Mouse (Mus musculus) kidney, postnatal 0 days (tissue): ENCODE results near the gene Tor4a. TPM values are rescaled to one million over a fixed set of nuclear protein-coding genes. Genes with fewer than 3 reads are reported as not detected.

Experiments
- ATAC-seq: fragments of 200-750 bp; cut with Nextera tagmentation; replicated peaks from 2 replicates; pipeline ENCODE4 v1.8.0; 2017; ENCODE audit warnings: low read depth, moderate number of reproducible peaks, moderate TSS enrichment, moderate library complexity; ENCODE audit not compliant: low FRiP score
- DNase-seq: peaks from one replicate; pipeline ENCODE4 v3.0.0-alpha.2; 2016; ENCODE audit warnings: low spot score
- H3K27ac ChIP-seq: fragments of 300-500 bp; sonication (generic); 2 replicates; pipeline ENCODE4 v1.5.1; 2014; ENCODE audit warnings: mild to moderate bottlenecking
- H3K27me3 ChIP-seq: fragments of 300-500 bp; sonication (generic); 2 replicates; pipeline ENCODE4 v1.6.1; 2014; ENCODE audit warnings: low read length, mixed read lengths; ENCODE audit not compliant: insufficient read depth
- H3K36me3 ChIP-seq: fragments of 300-500 bp; sonication (generic); 2 replicates; pipeline ENCODE4 v1.6.1; 2014; ENCODE audit warnings: low read length, mixed read lengths; ENCODE audit not compliant: insufficient read depth
- H3K4me1 ChIP-seq: fragments of 300-500 bp; sonication (generic); replicated peaks from 2 replicates; pipeline ENCODE4 v1.6.1; 2014; ENCODE audit warnings: antibody characterized with exemption, low read length, mixed read lengths; ENCODE audit not compliant: insufficient read depth
- H3K4me2 ChIP-seq: fragments of 300-500 bp; sonication (generic); 2 replicates; pipeline ENCODE4 v1.6.1; 2014; ENCODE audit warnings: mild to moderate bottlenecking, low read length, moderate library complexity, mixed read lengths
- H3K4me3 ChIP-seq: fragments of 300-500 bp; sonication (generic); replicated peaks from 2 replicates; pipeline ENCODE4 v1.5.1; 2014; ENCODE audit warnings: low read depth, low read length
- H3K9ac ChIP-seq: fragments of 300-500 bp; sonication (generic); 2 replicates; pipeline ENCODE4 v1.6.1; 2014; ENCODE audit warnings: low read depth, low read length
- H3K9me3 ChIP-seq: fragments of 300-500 bp; sonication (generic); replicated peaks from 2 replicates; pipeline ENCODE4 v1.6.1; 2016; ENCODE audit warnings: low read length, inconsistent platforms, mixed read lengths
- CTCF ChIP-seq: IDR thresholded peaks from 2 replicates; pipeline ENCODE4 v1.5.1; 2016; ENCODE audit warnings: antibody characterized with exemption, low read depth, mild to moderate bottlenecking, moderate library complexity
- WGBS: fragments of 180-500 bp; shearing (Covaris S2); extraction: QIAGEN DNeasy Blood & Tissue Kit; methylation state at CpG from one replicate; pipeline ENCODE4 v1.1.7; 2014; 5-methylcytosine and 5-hydroxymethylcytosine counted together
- polyA plus RNA-seq: library from polyadenylated mRNA; unstranded; fragments of >200 nt; fragmentation: Nextera tagmentation; extraction: Ambion mirVana; gene quantifications from 2 replicates; pipeline ENCODE4 v1.2.1, GENCODE M21; 2015

Gene Tor4a
- polyA plus RNA-seq, 1 experiment from 2014 or later: 10.8 TPM

- no peaks in the 10 kb centered on the region for H3K9me3 ChIP-seq
- no peak within 1 kb of the TSS for H3K4me2 ChIP-seq
- no peaks in the 10 kb centered on the region for H3K27me3 ChIP-seq
- ATAC-seq (no peak), DNase-seq (no peak)
- no peak within 1 kb of the TSS for H3K27ac ChIP-seq
- no peaks in the 10 kb centered on the region for H3K4me1 ChIP-seq
- no peak for TF ChIP-seq CTCF
- H3K4me3 ChIP-seq: no peak within 1 kb of the TSS
- H3K9ac ChIP-seq: no peak within 1 kb of the TSS
- H3K36me3 ChIP-seq: 0 out of 2 replicates have a peak, but pooled peaks cover 4% of the 10 kb centered on the region
Observed at GRCm38 (mm10) chr2:25218445-25218844, 21.8 kb upstream of the Tor4a start, which contains the start of gene Fam166a. Fam166a (plus strand) TSS chr2:25218745.

GRCm38 (mm10) chr2:25217666-25218065 lies 21.0 kb upstream of the Tor4a start:
- Histone ChIP-seq H3K4me3 (no peak overlapping the region), H3K9me3 (no peaks in the 10 kb centered on the region), H3K4me2 (no peak overlapping the region), H3K36me3 (0 out of 2 replicates have a peak, but pooled peaks cover 4% of the 10 kb centered on the region), H3K4me1 (no peaks in the 10 kb centered on the region), H3K27me3 (no peaks in the 10 kb centered on the region), H3K9ac (no peak overlapping the region), H3K27ac (no peak overlapping the region)
- no peak for ATAC-seq
- DNase-seq: no peak
- 56% methylated on average over 2 of the region's 2 CpGs for WGBS
- TF ChIP-seq CTCF: no peak

GRCm38 (mm10) chr2:25214444-25214843 lies 17.8 kb upstream of the Tor4a start, which contains the start of gene Stpg3:
Stpg3 (minus strand) TSS chr2:25214637.
- 0 out of 2 replicates have a peak, but pooled peaks have one; percentile 47 for ATAC-seq
- Histone ChIP-seq H3K27me3 (no peaks in the 10 kb centered on the region), H3K9me3 (no peaks in the 10 kb centered on the region), H3K9ac (no peak within 1 kb of the TSS), H3K4me2 (no peak within 1 kb of the TSS), H3K27ac (no peak within 1 kb of the TSS), H3K36me3 (no peaks in the 10 kb centered on the region), H3K4me3 (no peak within 1 kb of the TSS), H3K4me1 (peaks cover 10% of the 10 kb centered on the region)
- peak; percentile 13 for DNase-seq
- WGBS: 52% methylated on average over 3 of the region's 3 CpGs
- no peak for TF ChIP-seq CTCF

DNA sequence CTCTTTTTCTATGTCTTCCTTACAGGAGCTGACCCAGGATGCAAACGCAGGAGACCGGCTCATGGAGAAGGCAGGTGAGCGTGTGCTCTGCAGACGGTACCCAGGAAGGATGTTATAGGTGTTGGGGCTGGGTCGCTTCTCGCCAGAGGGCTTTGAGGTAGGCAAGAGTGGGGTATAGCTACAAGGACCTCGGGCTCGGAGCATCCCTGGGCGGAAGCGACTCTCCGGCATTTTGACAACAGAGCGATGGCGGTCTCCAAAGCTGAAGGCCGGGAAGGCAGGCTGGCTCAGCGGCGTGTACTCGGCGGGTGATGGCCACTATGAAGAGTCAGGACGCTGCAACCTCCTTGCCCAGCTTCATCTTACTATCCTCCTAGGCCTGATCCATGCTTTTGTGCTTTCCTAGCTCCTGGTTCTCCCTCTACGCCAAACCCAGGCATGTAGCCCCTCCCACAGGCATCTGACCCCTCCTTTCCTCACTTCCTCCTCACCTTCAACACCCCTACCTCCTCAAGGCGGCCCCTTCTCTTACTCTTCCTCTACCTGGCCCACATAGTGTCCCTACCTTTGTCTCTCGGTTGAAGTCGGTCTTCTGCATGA lies 16.7 kb upstream of the Tor4a start:
- H3K9me3 ChIP-seq: no peaks in the 10 kb centered on the region
- no peak for ATAC-seq

DNA sequence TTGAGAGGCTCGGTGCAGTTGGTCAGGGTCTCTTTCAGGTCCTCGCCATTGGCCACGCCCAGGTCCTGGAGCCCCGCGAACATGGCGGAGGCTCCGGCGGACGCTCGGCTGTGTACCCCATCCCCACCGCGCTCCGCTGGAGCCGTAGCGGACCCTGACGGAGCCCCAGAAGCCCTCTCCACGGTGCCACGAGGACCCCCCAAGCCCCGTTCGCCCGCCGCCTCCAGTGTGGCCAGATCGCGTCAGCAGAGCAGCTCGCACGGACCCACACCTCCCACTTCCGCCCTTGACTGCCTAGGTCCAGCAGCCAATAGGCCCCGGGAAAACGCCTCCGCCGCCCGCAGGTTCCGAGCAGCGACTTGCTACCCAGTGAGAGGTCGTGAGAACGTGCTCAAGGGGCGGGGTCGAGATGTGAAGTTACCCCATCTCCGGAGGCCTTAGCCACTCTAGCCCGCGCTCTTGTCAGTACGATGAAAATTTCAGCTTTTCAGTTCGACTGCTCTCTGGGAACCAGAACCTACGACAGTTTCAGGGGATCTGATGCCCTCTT lies 14.5 kb upstream of the Tor4a start, which contains the start of gene Nelfb:
Gene Nelfb, minus strand, starts transcription at position 369 of the 550 bp plus-strand sequence.
- ATAC-seq (peak; percentile 92), DNase-seq (peak; percentile 96)
- Histone ChIP-seq H3K27ac (peak within 1 kb of the TSS; percentile 90), H3K4me2 (peak within 1 kb of the TSS; percentile 81), H3K27me3 (no peaks in the 10 kb centered on the region), H3K9ac (peak within 1 kb of the TSS; percentile 93), H3K4me3 (peak within 1 kb of the TSS; percentile 99), H3K36me3 (peaks cover 12% of the 10 kb centered on the region; the same call in 1 of the 2 replicates), H3K4me1 (peaks cover 10% of the 10 kb centered on the region), H3K9me3 (no peaks in the 10 kb centered on the region)
- WGBS: under 1% methylated on average over 44 of the region's 44 CpGs
- 0 out of 2 replicates have a peak, but pooled peaks have one; percentile 4 for TF ChIP-seq CTCF

More for the DNA sequence above, 16.7 kb upstream of the Tor4a start:
- 67% methylated on average over 23 of the region's 23 CpGs for WGBS
- Histone ChIP-seq H3K27me3 (no peaks in the 10 kb centered on the region), H3K36me3 (0 out of 2 replicates have a peak, but pooled peaks cover under 1% of the 10 kb centered on the region), H3K4me3 (no peak overlapping the region), H3K9ac (no peak overlapping the region), H3K4me2 (no peak overlapping the region), H3K27ac (no peak overlapping the region), H3K4me1 (peaks cover 10% of the 10 kb centered on the region)
- no peak for TF ChIP-seq CTCF
- DNase-seq: no peak

- ATAC-seq (0 out of 2 replicates have a peak, but pooled peaks have one; percentile 2), DNase-seq (no peak)
- peak overlapping the region; percentile 93 for H3K9ac ChIP-seq
- H3K4me1 ChIP-seq: peaks cover 10% of the 10 kb centered on the region
- H3K27me3 ChIP-seq: no peaks in the 10 kb centered on the region
- H3K9me3 ChIP-seq: no peaks in the 10 kb centered on the region
- peak overlapping the region; percentile 90 for H3K27ac ChIP-seq
- TF ChIP-seq CTCF: no peak
- peak overlapping the region; percentile 99 for H3K4me3 ChIP-seq
- peaks cover 17% of the 10 kb centered on the region for H3K36me3 ChIP-seq
- H3K4me2 ChIP-seq: peak overlapping the region; percentile 81
- 1% methylated on average over 24 of the region's 24 CpGs for WGBS
Observed at GRCm38 (mm10) chr2:25210686-25211085, 14.0 kb upstream of the Tor4a start.
